Mouse (Mus musculus): ENCODE measurements around the gene Slc16a10.

The Slc16a10 gene

GRCm38 (mm10) chr10:40149584-40150145 lies 7.6 kb upstream of the Slc16a10 start:
- peak; percentile 75 for DNase-seq (ENCODE audit: low read depth, low spot score)

DNA sequence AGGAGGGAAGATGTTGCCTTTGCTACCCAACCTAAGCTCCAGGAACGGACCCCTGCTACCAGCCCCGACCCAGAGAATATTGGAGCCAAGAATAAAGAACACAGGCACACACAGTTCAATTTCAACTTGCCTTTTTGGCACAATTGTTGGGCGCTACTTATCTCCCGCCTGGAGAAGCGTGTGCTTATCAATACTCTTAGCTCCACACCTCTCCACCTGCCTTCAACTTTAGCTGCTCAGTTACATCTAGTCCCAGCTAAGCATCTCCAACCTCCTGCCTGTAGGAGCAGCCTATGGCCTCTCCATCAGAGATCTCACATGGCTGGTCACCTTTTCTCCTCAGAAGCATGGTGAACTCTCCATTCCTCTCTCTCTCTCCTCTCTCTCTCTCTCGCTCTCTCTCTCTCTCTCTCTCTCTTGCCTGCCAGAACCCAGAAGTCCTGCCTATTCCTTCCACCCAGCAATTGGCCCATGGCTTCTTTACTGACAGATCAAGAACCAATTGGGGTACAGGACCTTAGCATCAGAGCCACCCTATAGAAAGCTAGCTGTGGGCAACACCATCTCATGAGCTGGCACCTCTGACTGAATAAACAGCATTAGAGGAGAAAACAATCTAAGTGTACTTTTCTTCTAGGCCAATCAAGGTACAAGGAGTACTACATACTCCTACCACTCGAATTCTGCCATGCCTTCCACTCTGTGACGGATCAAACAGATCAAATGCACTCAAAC lies 5.4 kb upstream of the Slc16a10 start:
- no peak for DNase-seq (ENCODE audit: low read depth, low spot score)

- DNase-seq (ENCODE audit: low read depth, low spot score) = no peak
These were observed 4.4 kb upstream of the Slc16a10 start for GRCm38 (mm10) chr10:40146451-40146850.

DNA sequence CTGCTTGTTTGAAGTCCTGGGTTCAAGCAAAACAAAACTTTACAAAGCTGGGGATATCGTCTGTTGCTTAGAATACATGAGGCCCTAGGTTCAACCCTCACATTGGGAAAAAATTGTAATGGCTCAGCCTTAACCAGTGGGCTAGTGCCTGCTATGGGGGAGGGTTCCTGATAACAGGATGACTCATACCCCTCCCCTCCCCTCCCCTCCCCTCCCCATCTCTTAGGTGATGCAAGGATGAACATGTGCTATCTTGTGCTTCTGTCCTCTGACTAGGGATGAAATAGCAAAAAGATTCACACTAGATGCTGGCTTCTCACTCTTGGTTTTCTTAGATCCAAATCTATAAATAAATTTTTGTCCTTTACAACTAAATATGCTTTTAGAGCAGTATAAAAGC lies 2.8 kb upstream of the Slc16a10 start:
- DNase-seq (ENCODE audit: low read depth, low spot score) = no peak

- DNase-seq (ENCODE audit: low read depth, low spot score) = no peak
These were observed 824 bp downstream of the Slc16a10 start for GRCm38 (mm10) chr10:40141016-40141851.

- no peak for DNase-seq (ENCODE audit: low read depth, low spot score)
These were observed 2.4 kb downstream of the Slc16a10 start for GRCm38 (mm10) chr10:40139646-40140045.

- DNase-seq (ENCODE audit: low read depth, low spot score) = no peak
These were observed 6.0 kb downstream of the Slc16a10 start for GRCm38 (mm10) chr10:40135807-40136778.

- DNase-seq (ENCODE audit: low read depth, low spot score) = no peak
These were observed 7.2 kb downstream of the Slc16a10 start for GRCm38 (mm10) chr10:40134906-40135305.

GRCm38 (mm10) chr10:40133636-40134035 lies 8.4 kb downstream of the Slc16a10 start:
- DNase-seq (ENCODE audit: low read depth, low spot score) = no peak

DNA sequence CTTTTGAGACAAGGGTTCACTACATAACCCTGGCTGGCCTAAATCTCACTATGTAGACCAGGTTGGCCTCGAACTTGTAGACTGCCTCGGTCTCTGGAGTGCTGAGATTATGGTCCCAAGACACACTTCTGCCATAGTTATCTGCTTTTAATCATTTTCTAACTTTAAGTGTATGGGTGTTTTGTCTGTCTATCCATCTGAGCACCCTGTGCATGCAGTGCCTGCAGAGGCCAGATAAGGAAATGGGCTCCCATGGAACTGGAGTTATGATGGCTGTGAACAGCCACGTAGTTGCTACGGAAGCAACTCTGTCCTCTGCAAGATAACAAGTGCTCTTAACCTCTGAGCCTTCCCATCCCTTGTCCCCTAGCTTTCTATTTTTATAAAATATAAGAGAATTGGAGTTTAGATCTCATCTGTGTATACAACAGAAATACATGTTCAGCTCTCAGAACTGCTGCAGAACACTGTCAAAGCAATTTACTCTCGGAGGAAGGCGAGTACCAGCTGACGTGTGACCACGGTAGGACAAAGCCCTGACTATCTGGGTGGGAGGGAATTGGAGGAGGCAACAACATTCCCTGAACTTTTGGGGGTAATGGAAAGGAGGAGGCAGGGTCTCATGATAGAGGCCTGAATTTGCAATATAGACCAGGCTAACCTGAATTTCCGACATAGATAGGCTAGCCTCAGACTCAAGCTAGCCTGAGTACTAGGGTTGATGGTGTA lies 10.2 kb downstream of the Slc16a10 start:
- DNase-seq (ENCODE audit: low read depth, low spot score) = peak; percentile 96

DNA sequence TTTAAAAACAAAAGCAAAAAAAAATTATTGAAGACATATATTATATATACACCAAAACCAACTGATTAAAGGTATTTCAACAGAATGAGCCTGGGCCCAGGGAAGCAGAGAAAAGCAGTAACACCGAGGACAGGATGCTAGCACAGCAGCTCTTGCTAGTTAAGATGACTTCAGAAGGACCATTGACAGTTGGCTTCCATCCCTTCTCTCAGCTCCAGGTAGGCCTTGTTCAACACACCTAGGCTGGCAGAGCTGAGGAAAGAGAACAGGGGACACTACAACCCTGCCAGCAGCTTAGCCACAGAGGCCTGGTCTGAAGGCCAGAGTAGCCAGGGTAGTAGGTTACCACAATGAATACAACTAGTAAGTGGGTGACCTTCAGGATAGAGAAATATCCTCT lies 11.9 kb downstream of the Slc16a10 start:
- DNase-seq (ENCODE audit: low read depth, low spot score) = no peak

DNA sequence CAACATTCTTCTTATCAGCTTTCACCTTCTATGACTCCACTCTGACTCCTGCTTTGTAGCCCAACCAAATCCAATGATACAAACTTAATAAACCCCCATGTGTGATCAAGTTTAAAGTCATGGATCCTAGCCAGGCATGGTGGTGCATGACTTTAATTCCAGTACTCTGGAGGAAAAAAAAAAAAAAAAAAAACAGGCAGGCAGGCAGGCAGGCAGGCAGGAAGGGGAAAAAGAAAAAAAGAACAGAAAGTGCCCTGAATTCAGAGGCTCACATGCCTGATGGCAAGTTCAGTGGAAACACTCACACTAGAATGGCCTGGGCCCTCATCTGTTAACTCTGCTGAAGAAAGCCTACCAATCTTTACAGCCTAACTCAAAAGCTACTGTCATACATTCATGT lies 12.9 kb downstream of the Slc16a10 start:
- DNase-seq (ENCODE audit: low read depth, low spot score) = no peak

DNA sequence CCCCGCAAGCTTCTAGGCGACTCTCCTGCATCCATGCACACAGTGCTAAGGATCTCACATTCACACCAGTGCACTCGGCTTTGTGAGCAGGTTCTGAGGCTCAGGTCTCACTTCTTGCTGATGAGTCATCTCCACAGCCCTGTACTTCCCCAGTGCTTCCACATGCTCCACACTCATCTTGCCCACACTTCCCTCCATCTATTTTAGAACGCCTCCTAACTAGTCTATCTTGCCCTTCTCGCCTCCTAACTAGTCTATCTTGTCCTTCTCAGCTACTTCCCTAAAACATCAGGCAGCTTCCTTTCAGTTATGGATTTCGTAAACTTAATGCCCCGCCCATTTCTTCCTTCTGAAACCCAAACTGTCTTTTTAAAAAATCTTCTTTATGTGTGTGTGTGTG lies 13.6 kb downstream of the Slc16a10 start:
- no peak for DNase-seq (ENCODE audit: low read depth, low spot score)

DNA sequence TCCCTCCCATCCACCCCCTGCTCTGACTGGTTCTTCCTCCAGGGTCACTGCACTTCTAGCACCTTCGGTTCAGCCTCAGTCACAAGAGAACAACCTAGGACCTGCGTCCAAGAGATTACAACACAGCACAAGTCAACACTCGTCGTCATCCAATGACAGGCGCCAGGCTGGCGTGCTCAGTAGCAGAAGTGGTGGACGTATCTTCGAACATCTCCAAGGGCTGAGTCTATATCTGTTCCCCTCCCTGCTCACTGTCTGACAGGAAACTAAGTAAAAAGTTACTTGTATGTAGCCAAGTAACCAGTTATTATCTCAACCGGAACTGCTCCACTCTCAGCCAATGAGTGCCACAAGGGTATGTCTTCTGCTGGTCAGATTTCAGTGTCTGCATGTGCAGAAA lies 16.9 kb downstream of the Slc16a10 start:
- peak; percentile 87 for DNase-seq (ENCODE audit: low read depth, low spot score)

DNA sequence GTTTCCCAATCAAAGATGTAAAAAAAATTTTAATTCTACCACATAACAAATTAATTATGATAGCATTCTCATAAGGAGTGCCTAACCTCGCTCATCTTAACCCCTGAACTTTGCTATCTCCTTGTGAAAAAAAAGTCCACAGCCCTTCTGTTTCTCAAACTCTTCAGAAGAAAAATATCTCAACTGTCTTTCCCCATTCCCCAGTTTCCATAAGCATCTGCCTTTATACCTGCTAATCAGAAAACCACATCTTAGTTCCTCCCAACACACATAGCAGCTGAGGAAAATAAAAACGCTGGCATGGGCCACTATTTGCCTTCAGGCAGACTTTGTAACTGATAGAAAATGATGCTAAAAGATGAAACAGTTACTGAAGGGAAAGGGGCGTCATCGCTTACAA lies 17.5 kb downstream of the Slc16a10 start:
- no peak for DNase-seq (ENCODE audit: low read depth, low spot score)

DNA sequence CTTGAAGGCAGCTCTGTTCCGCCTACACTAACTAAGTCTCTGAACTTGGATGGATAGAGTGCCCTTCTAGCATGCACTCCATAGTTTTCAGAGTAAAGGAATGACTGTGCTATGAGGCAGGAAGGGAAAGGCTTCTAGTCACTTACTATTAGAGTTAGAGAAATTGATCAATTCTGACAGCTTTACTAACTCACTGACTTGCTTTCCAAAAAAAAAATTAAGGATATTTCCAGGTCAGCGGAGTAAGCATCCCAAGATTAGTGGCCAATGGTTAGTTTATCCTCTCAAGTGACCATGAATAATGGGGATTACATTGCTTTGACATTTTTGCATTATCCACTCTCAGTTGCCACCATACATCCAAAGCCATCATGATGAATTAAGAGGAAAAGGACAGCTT lies 18.0 kb downstream of the Slc16a10 start:
- DNase-seq (ENCODE audit: low read depth, low spot score) = no peak

DNA sequence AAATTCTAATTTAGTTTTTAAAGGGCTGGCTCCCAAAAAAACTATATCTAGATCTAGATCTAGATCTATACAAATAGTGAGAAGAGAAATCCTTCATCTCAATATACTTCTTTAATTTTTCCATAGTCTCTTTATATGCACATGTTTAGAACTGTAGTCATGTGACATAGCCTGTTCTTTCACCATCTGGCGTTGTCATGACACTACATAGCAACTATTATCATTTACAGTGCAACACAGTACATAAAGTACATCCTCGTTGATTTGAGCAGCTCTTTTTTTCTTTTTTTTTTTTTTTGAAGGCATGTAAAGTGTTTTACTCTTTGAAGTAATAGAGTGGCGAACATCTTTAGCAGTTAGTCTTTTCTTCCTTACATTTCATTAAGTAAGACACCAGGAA lies 22.6 kb downstream of the Slc16a10 start:
- DNase-seq (ENCODE audit: low read depth, low spot score) = no peak

DNA sequence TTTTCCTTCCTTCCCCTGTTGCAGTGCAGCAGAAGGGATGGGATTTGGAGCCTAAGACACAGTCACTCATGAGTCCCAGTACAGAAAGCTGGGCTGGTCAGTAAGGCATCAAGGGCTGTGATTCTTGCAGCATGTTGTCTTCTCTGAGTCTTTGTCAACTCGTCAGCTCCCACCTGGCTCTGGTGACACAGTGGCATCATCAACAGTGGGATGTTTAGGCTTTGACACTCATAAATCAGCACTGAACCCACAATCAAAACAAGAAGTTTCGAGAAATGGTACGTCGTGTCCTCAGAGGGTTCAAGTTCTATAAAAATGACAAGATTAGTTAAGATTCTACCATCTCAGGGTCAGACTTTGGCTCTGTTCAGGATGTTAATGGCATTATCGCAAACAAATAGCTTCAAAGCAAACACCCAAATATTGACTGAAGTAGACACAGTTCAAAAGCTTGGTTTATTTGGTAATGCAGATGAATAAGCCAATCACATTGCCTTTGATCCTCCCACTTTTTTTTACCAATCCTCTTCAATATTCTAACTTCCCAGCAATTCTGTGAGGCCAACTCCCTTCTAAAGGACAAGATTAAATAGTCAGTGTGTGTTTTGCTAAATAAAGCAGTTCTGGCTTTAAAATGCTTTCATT lies 23.2 kb downstream of the Slc16a10 start:
- DNase-seq (ENCODE audit: low read depth, low spot score) = no peak

DNA sequence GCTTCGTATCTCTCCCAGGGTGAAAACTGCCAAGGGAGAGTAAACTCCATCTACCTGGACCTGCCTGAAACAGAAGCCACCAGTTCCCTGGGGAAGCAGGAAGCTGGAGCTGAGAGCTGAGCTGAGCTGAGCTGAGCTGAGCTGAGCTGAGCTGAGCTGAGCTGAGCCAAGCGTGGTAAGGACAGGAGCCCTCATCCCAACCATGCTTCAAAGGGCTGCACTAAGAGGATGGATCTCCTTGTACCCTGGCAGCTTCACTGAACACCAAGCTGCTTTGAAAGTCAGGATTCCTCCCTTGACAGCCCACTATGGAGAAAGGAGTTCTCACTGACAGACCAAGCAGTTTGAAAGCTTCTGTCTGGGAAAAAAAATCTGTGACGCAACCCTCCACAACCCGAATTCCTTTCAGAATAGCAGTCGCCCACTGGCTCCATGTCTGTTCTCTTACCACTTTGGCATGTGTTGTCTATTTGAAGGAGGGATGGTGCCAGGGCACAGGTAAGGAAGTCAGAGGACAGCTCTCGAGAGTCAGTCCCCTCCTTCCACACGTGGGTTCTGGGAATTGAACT lies 28.5 kb downstream of the Slc16a10 start:
- DNase-seq (ENCODE audit: low read depth, low spot score) = no peak

DNA sequence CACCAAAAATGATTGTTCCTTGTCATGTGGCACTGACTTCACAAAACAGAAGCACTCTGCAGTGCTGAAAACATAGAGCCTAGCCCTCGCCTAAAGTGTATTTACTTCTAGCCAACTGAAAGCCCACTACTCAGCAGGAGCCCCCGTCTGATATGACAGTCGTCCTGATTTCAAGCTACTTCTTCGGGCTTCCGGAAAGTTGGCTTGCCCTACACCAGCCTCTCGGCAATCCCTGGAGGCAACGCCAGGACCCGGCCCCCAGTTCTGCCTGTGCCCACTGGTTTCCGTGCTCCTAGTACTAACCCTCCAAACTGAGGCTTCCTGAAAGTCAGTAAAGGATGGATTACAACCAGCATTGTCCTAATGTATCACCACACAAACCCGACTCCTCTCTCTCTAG lies 29.8 kb downstream of the Slc16a10 start:
- DNase-seq (ENCODE audit: low read depth, low spot score) = no peak

Measured in c-Kit-negative CD71-positive TER-119-positive erythroid progenitor cells, embryonic 14.5 days (primary cell).